Mouse (Mus musculus): Measurements from ENCODE around the gene Xrn2. TPM values are rescaled to one million over a fixed set of nuclear protein-coding genes. Genes with fewer than 3 reads are reported as not detected.

Gene Xrn2
- total and polyA plus RNA-seq, 3 experiments, result 21.6 to 22.2 (median 22.1) TPM

DNA sequence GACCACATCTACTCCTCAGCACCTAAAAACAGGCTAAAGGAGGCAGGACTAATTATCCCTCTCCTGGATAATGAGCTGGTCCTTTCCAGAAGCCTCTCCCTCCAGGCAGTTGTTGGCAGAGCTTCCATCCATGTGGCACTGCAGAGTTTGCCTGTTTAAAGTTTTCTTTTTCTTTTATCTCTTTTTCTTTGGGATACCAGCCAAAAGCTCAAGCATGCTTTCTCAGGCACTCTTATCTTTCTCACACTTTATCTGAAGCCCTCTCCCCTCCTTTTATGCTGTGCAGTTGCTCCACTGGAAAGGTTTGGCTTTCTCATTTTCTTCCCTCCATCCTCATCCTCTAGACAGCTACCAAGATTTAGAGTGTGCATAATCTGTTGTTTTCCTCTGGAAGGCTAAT is 26.4 kb upstream of the Xrn2 start:
- no peaks in the 10 kb centered on the region for H3K27me3 ChIP-seq (ENCODE audit: control insufficient read depth, insufficient read depth, low read length)
- no peaks in the 10 kb centered on the region for H3K79me2 ChIP-seq (replicated peaks; ENCODE audit: control insufficient read depth, insufficient read depth, low read length)
- intact Hi-C loops (cut with DNase I), result no loop called here
- no peaks in the 10 kb centered on the region for H3K36me3 ChIP-seq (ENCODE audit: control insufficient read depth, insufficient read depth, low read length)
- no peak overlapping the region for H3K4me3 ChIP-seq
- no peak overlapping the region for H3K27ac ChIP-seq
- H3K4me1 ChIP-seq (ENCODE audit: control insufficient read depth, insufficient read depth, low read length), result no peaks in the 10 kb centered on the region
- no peak overlapping the region for H3K9ac ChIP-seq (ENCODE audit: low read depth, low read length)
- DNase-seq, result no peak
- no peak for TF ChIP-seq CTCF (IDR thresholded peaks at IDR 0.05)
- TF ChIP-seq POLR2A (IDR thresholded peaks at IDR 0.05; ENCODE audit: insufficient read depth, low read depth, low read length), result no peak
- no peak for TF ChIP-seq EP300 (IDR thresholded peaks at IDR 0.05; ENCODE audit: insufficient read depth, low read depth, low read length)

DNA sequence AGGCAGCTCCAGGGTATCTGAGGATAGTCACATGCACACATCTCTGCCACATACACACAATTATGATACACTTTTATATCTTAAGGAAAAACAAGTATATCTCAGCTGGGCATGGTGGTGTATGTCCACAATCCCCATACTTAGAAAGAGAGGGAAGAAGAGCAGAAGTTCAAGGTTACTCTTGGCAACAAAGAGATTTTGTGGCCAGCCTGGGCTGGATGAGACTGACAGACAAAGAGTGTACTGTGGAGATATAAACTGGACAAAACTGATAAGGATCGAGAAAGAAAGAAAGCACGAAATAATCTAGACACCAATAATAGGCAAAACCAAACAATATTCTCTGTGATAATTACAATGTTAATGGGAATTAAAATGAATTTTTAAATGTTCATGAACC is 5.5 kb upstream of the Xrn2 start:
- H3K36me3 ChIP-seq (ENCODE audit: control insufficient read depth, insufficient read depth, low read length), result no peaks in the 10 kb centered on the region; the same call in 1 of the 2 replicates
- TF ChIP-seq CTCF (IDR thresholded peaks at IDR 0.05) (no peak), POLR2A (IDR thresholded peaks at IDR 0.05; ENCODE audit: insufficient read depth, low read depth, low read length) (no peak), EP300 (IDR thresholded peaks at IDR 0.05; ENCODE audit: insufficient read depth, low read depth, low read length) (no peak)
- no peaks in the 10 kb centered on the region for H3K27me3 ChIP-seq (ENCODE audit: control insufficient read depth, insufficient read depth, low read length)
- intact Hi-C loops (cut with DNase I), result no loop called here
- no peak overlapping the region for H3K4me3 ChIP-seq
- WGBS, result 72% methylated on average over 2 of the region's 2 CpGs
- H3K4me1 ChIP-seq (ENCODE audit: control insufficient read depth, insufficient read depth, low read length), result peaks cover 3% of the 10 kb centered on the region
- no peak overlapping the region for H3K9ac ChIP-seq (ENCODE audit: low read depth, low read length)
- H3K27ac ChIP-seq, result no peak overlapping the region
- DNase-seq, result no peak
- H3K79me2 ChIP-seq (replicated peaks; ENCODE audit: control insufficient read depth, insufficient read depth, low read length), result no peaks in the 10 kb centered on the region

DNA sequence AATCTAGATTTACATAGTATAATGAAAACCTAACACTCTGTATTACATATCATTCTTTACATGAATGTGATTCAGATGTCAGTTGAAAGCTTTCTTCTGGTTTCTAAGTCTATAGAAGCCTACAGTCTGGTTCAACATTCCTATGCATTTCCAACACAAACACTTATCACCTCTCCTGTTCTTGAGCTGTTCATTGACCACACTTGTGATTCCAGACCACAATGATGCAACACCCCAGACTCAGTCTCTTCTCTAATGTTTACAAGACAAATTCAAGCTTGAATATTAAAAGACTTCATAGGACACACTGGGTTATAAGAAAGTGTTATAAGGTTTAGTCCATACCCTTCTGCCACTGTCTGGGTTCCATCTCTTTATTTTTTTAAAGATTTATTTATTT is 3.7 kb upstream of the Xrn2 start:
- Histone ChIP-seq H3K36me3 (ENCODE audit: control insufficient read depth, insufficient read depth, low read length) (no peaks in the 10 kb centered on the region; the same call in 1 of the 2 replicates), H3K9ac (ENCODE audit: low read depth, low read length) (no peak overlapping the region), H3K4me1 (ENCODE audit: control insufficient read depth, insufficient read depth, low read length) (peaks cover 3% of the 10 kb centered on the region), H3K27me3 (ENCODE audit: control insufficient read depth, insufficient read depth, low read length) (no peaks in the 10 kb centered on the region), H3K4me3 (no peak overlapping the region), H3K27ac (no peak overlapping the region), H3K79me2 (replicated peaks; ENCODE audit: control insufficient read depth, insufficient read depth, low read length) (no peaks in the 10 kb centered on the region)
- TF ChIP-seq POLR2A (IDR thresholded peaks at IDR 0.05; ENCODE audit: insufficient read depth, low read depth, low read length) (no peak), CTCF (IDR thresholded peaks at IDR 0.05) (no peak), EP300 (IDR thresholded peaks at IDR 0.05; ENCODE audit: insufficient read depth, low read depth, low read length) (no peak)
- intact Hi-C loops (cut with DNase I), result no loop called here
- no peak for DNase-seq

DNA sequence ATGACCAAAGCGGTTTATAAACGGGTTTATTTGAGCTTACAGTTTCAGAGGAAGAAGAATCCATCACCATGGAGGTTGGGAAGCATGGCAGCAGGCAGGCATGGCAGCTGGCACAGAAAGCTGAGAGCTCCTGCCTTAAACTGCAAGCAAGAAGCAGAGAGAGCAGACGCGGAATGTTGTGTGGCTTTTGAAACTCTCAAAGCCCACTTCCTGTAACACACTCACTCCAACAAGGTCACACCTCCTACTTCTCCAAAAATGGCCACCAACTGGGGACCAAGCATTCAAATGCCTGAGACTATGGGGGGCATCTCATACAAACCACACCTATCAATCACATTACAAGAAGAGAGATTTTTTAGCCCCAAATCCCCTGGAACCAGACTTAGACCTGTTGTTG is 2.7 kb upstream of the Xrn2 start:
- no peak for DNase-seq
- WGBS, result 90% methylated on average over 4 of the region's 4 CpGs
- Histone ChIP-seq H3K4me1 (ENCODE audit: control insufficient read depth, insufficient read depth, low read length) (peaks cover 3% of the 10 kb centered on the region), H3K79me2 (replicated peaks; ENCODE audit: control insufficient read depth, insufficient read depth, low read length) (no peaks in the 10 kb centered on the region), H3K9ac (ENCODE audit: low read depth, low read length) (no peak overlapping the region), H3K27me3 (ENCODE audit: control insufficient read depth, insufficient read depth, low read length) (no peaks in the 10 kb centered on the region), H3K36me3 (ENCODE audit: control insufficient read depth, insufficient read depth, low read length) (peaks cover 2% of the 10 kb centered on the region), H3K27ac (no peak overlapping the region), H3K4me3 (no peak overlapping the region)
- intact Hi-C loops (cut with DNase I), result loop anchor here (10.0 kb wide), 1 partner anchor 155 kb away; the partner anchor contains the start of gene Kiz
- no peak for TF ChIP-seq CTCF (IDR thresholded peaks at IDR 0.05)
- no peak for TF ChIP-seq POLR2A (IDR thresholded peaks at IDR 0.05; ENCODE audit: insufficient read depth, low read depth, low read length)
- TF ChIP-seq EP300 (IDR thresholded peaks at IDR 0.05; ENCODE audit: insufficient read depth, low read depth, low read length), result no peak

DNA sequence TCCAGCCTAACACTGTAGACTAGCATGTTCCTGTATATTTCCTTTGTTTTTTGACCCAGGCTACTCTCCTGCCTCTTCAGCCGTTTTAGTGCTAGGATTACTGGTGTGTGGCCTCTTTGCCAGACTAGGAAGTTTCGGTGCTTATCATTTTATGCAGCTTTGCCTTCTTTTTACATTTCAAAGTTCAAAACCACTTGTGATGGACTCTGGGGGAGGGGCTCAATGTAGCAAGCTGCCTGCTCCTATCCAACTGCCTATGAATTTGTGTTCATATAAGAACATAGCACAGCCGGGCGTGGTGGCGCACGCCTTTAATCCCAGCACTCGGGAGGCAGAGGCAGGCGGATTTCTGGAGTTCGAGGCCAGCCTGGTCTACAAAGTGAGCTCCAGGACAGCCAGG is 1.8 kb upstream of the Xrn2 start:
- Histone ChIP-seq H3K27me3 (ENCODE audit: control insufficient read depth, insufficient read depth, low read length) (no peaks in the 10 kb centered on the region), H3K27ac (no peak overlapping the region), H3K79me2 (replicated peaks; ENCODE audit: control insufficient read depth, insufficient read depth, low read length) (no peaks in the 10 kb centered on the region), H3K4me1 (ENCODE audit: control insufficient read depth, insufficient read depth, low read length) (peaks cover 3% of the 10 kb centered on the region), H3K9ac (ENCODE audit: low read depth, low read length) (no peak overlapping the region), H3K4me3 (no peak overlapping the region), H3K36me3 (ENCODE audit: control insufficient read depth, insufficient read depth, low read length) (peaks cover 2% of the 10 kb centered on the region)
- TF ChIP-seq EP300 (IDR thresholded peaks at IDR 0.05; ENCODE audit: insufficient read depth, low read depth, low read length) (no peak), POLR2A (IDR thresholded peaks at IDR 0.05; ENCODE audit: insufficient read depth, low read depth, low read length) (no peak), CTCF (IDR thresholded peaks at IDR 0.05) (no peak)
- intact Hi-C loops (cut with DNase I), result loop anchor here (10.0 kb wide), 1 partner anchor 156 kb away; the partner anchor contains the start of gene Kiz
- 94% methylated on average over 9 of the region's 9 CpGs for WGBS
- DNase-seq, result no peak

DNA sequence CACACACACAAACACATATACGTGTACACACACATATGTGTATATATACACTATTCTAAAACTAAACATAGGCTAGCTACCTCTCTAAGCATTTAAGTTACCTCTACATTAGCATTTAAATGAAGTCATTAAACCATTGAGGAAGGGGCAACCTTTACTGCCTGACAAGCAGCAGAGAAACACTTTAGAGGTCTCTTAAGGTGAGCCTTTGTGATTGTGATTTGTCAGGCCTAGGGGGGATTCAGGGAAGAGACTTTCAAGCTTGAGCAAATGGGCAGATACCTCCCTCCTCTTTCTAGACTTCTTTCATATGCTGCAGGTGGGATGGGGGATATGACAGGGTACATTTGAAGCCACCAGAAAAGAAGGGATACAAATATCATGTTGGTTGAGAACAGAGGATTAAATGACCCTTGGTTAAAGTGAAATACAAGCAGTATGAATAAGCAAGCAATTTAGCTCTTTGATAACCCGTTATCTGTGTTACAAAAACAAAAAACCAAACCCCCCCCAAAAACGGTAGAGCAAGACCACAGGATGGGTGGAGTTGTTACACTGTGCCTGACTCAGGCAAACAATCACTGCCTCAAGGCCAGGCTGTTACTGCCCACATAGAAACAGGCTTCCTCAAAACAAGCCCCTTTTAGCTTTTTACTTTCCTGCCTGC is 1.2 kb upstream of the Xrn2 start:
- intact Hi-C loops (cut with DNase I), result loop anchor here (10.0 kb wide), 1 partner anchor 157 kb away; the partner anchor contains the start of gene Kiz
- Histone ChIP-seq H3K79me2 (replicated peaks; ENCODE audit: control insufficient read depth, insufficient read depth, low read length) (peaks cover under 1% of the 10 kb centered on the region; the same call in 1 of the 2 replicates), H3K9ac (ENCODE audit: low read depth, low read length) (no peak overlapping the region; the same call in 1 of the 2 replicates), H3K36me3 (ENCODE audit: control insufficient read depth, insufficient read depth, low read length) (peaks cover 2% of the 10 kb centered on the region), H3K27me3 (ENCODE audit: control insufficient read depth, insufficient read depth, low read length) (no peaks in the 10 kb centered on the region), H3K27ac (peak overlapping the region; percentile 96), H3K4me3 (peak overlapping the region; percentile 96), H3K4me1 (ENCODE audit: control insufficient read depth, insufficient read depth, low read length) (peaks cover 3% of the 10 kb centered on the region)
- 56% methylated on average over 3 of the region's 3 CpGs for WGBS
- DNase-seq, result peak in 1 of 2 experiments; percentile 11
- TF ChIP-seq EP300 (IDR thresholded peaks at IDR 0.05; ENCODE audit: insufficient read depth, low read depth, low read length), result no peak
- no peak for TF ChIP-seq CTCF (IDR thresholded peaks at IDR 0.05)
- no peak for TF ChIP-seq POLR2A (IDR thresholded peaks at IDR 0.05; ENCODE audit: insufficient read depth, low read depth, low read length)

Data from heart, adult 2 months (tissue).